9 mouse cellular contexts compared by ENCODE assay signal in the genomic region with DNA sequence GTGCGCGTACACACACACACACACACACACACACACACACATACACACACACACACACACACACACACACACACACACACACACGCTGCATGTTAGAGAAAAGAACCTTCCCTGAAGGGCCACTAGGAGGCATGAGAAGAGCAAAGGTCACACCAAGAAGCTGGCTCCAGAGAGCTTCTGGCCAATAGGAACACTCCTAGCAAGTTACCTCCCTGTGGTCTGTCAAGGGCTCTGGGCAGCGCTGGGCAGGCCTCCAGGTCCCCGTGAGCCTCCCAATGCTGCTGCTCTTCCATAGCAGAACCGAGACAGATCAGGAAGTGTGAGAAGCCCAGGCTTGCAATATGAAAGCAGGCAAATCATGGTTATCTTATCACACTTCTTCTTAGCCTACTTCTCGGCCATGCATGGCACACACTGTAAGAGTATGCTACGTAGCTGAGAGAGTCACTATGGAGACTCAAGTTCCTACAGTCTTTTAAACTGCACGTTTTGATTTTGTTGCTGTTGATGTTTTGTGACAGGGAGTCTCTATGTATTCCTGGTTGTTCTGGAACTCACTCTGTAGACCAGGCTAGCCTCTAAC. TPM values are rescaled to one million over a fixed set of nuclear protein-coding genes. Genes with fewer than 3 reads are reported as not detected.
DNase-seq lines count a peak whose midpoint lies in the region; ATAC-seq and TF ChIP-seq lines count a peak whose summit lies in the region.
"Had no signal": no experiment of that assay in that cellular context is flagged by ENCODE, and none has a peak within 500 bp of the region (broad histone marks: within the 10 kb centered on the region; RNA-seq: fewer than 3 reads in every experiment).

No protein-coding gene starts in this region.

- H3K9me3 ChIP-seq in stomach, embryonic 15.5 days, result no peaks in the 10 kb centered on the region
- no peaks in the 10 kb centered on the region for H3K9me3 ChIP-seq in neural tube, embryonic 15.5 days (replicated peaks)
- H3K9me3 ChIP-seq: embryonic facial prominence, embryonic 15.5 days had no signal

- H3K4me1 ChIP-seq in bone marrow macrophage, adult 2 months (ENCODE audit: control insufficient read depth, insufficient read depth, low read length), result peaks cover 5% of the 10 kb centered on the region
- H3K4me1 ChIP-seq in stomach, embryonic 15.5 days, result no peaks in the 10 kb centered on the region
- H3K4me1 ChIP-seq in neural tube, embryonic 15.5 days, result no peaks in the 10 kb centered on the region
- H3K4me1 ChIP-seq: embryonic facial prominence, embryonic 15.5 days had no signal

- H3K36me3 ChIP-seq in stomach, embryonic 15.5 days, result no peaks in the 10 kb centered on the region
- H3K36me3 ChIP-seq in neural tube, embryonic 15.5 days, result no peaks in the 10 kb centered on the region
- H3K36me3 ChIP-seq: embryonic facial prominence, embryonic 15.5 days had no signal

- peak; percentile 23; the same call in 1 of the 2 replicates for TF ChIP-seq CTCF in bone marrow macrophage, adult 2 months (IDR thresholded peaks at IDR 0.05; ENCODE audit: low read depth, low read length)

- no peak for TF ChIP-seq POLR2A in bone marrow macrophage, adult 2 months (IDR thresholded peaks at IDR 0.05; ENCODE audit: borderline replicate concordance, low read depth, low read length)

- no peak overlapping the region for H3K4me2 ChIP-seq in stomach, embryonic 15.5 days
- no peak overlapping the region for H3K4me2 ChIP-seq in neural tube, embryonic 15.5 days
- H3K4me2 ChIP-seq: embryonic facial prominence, embryonic 15.5 days had no signal

- WGBS in stomach, embryonic 15.5 days, result 60% methylated on average over 9 of the region's 9 CpGs
- 63% methylated on average over 8 of the region's 9 CpGs for WGBS in neural tube, embryonic 15.5 days

- H3K27me3 ChIP-seq in stomach, embryonic 15.5 days (replicated peaks), result no peaks in the 10 kb centered on the region
- H3K27me3 ChIP-seq in neural tube, embryonic 15.5 days (replicated peaks), result no peaks in the 10 kb centered on the region
- H3K27me3 ChIP-seq: embryonic facial prominence, embryonic 15.5 days had no signal

- H3K9ac ChIP-seq in stomach, embryonic 15.5 days, result no peak overlapping the region
- no peak overlapping the region for H3K9ac ChIP-seq in neural tube, embryonic 15.5 days (replicated peaks)
- H3K9ac ChIP-seq: embryonic facial prominence, embryonic 15.5 days had no signal

- peak; percentile 96 to 97 for ATAC-seq in hematopoietic stem cell, adult 5-6 weeks (replicated peaks in 1 of 2; ENCODE audit: insufficient read depth in 1 of 2, low FRiP score in 2 of 2, low TSS enrichment in 1 of 2, low read depth in 1 of 2, poor library complexity in 2 of 2, severe bottlenecking in 2 of 2)
- ATAC-seq in stomach, embryonic 15.5 days (ENCODE audit: insufficient read depth, low FRiP score, low read depth), result peak; percentile 82; the same call in 1 of the 2 replicates
- no peak for ATAC-seq in neural tube, embryonic 15.5 days (ENCODE audit: low FRiP score)

- peak; percentile 22 for DNase-seq in urinary bladder, postnatal 14 days (ENCODE audit: low spot score)
- DNase-seq in urinary bladder, postnatal 4 days (ENCODE audit: low spot score in 2 of 2), result no peak
- peak; percentile 77 to 78 for DNase-seq in lung, adult 18-20 months
- DNase-seq in frontal cortex, postnatal 36 days (ENCODE audit: low spot score in 2 of 2), result no peak

- H3K27ac ChIP-seq in bone marrow macrophage, adult 2 months (ENCODE audit: insufficient read depth, low read depth, low read length), result 0 out of 2 replicates have a peak overlapping the region, but pooled peaks have one; percentile 0
- H3K27ac ChIP-seq in stomach, embryonic 15.5 days, result no peak overlapping the region
- no peak overlapping the region for H3K27ac ChIP-seq in neural tube, embryonic 15.5 days (replicated peaks)
- H3K27ac ChIP-seq: embryonic facial prominence, embryonic 15.5 days had no signal

- no peak overlapping the region for H3K4me3 ChIP-seq in bone marrow macrophage, adult 2 months (ENCODE audit: insufficient read depth, low read length)
- no peak overlapping the region for H3K4me3 ChIP-seq in stomach, embryonic 15.5 days (replicated peaks)
- no peak overlapping the region for H3K4me3 ChIP-seq in neural tube, embryonic 15.5 days (replicated peaks)
- H3K4me3 ChIP-seq: embryonic facial prominence, embryonic 15.5 days had no signal

RNA-seq across cellular contexts. Expression of gene Kcng3, which starts 13.6 kb away (rescaled TPM):
- polyA plus RNA-seq in bone marrow macrophage, adult 2 months (2012; ENCODE audit: insufficient read depth, insufficient read length, missing spikeins), result not detected in 2 replicates
- total RNA-seq in hematopoietic stem cell, adult 5-6 weeks (2017), result not detected in 2 replicates
- polyA plus RNA-seq in stomach, embryonic 15.5 days (2015; fragmentation: Nextera tagmentation; extraction: Ambion mirVana), result 0.06 TPM in 2 replicates
- 0.05 and 0.09 TPM in 2 replicates for polyA plus RNA-seq in neural tube, embryonic 15.5 days (2015; fragmentation: Nextera tagmentation; extraction: Ambion mirVana)
- polyA plus RNA-seq: embryonic facial prominence, embryonic 15.5 days had no signal

Comparison
In these comparisons a context has a peak if more than half of its experiments do, and no peak if none do; other contexts are left out.
1. DNase-seq: peak in urinary bladder, postnatal 14 days (single experiment) and lung, adult 18-20 months (2 of 2); none in urinary bladder, postnatal 4 days (0 of 2) and frontal cortex, postnatal 36 days (0 of 2).